Mouse (Mus musculus): ENCODE measurements around the gene Rrp8. TPM values are rescaled to one million over a fixed set of nuclear protein-coding genes. Genes with fewer than 3 reads are reported as not detected.

The Rrp8 gene
- polyA plus RNA-seq, 1 experiment, result 16.3 TPM

- no peak overlapping the region for H3K4me3 ChIP-seq (ENCODE audit: control insufficient read depth, insufficient read depth, low read length)
- 87% methylated on average over 4 of the region's 4 CpGs for WGBS
- peaks cover 9% of the 10 kb centered on the region for H3K36me3 ChIP-seq (ENCODE audit: control insufficient read depth, insufficient read depth, low read length)
- peak; percentile 40 for DNase-seq
- H3K27ac ChIP-seq (ENCODE audit: control insufficient read depth, insufficient read depth, low read length), result no peak overlapping the region
- no peaks in the 10 kb centered on the region for H3K27me3 ChIP-seq (ENCODE audit: control insufficient read depth, insufficient read depth, low read length)
- H3K4me1 ChIP-seq (replicated peaks; ENCODE audit: control insufficient read depth, insufficient read depth, low read length), result no peaks in the 10 kb centered on the region
- TF ChIP-seq CTCF (IDR thresholded peaks at IDR 0.05; ENCODE audit: borderline replicate concordance, control insufficient read depth, extremely low read depth, insufficient read depth, low read length, poor library complexity), result no peak
- TF ChIP-seq POLR2A (IDR thresholded peaks at IDR 0.05; ENCODE audit: control insufficient read depth, extremely low read depth, insufficient read depth, low read length, poor library complexity), result no peak
These were observed 10.8 kb downstream of the Rrp8 start for GRCm38 (mm10) chr7:105726144-105726979.

- 81% methylated on average over 2 of the region's 2 CpGs for WGBS
- Histone ChIP-seq H3K27ac (ENCODE audit: control insufficient read depth, insufficient read depth, low read length) (no peak overlapping the region), H3K36me3 (ENCODE audit: control insufficient read depth, insufficient read depth, low read length) (no peaks in the 10 kb centered on the region), H3K4me1 (replicated peaks; ENCODE audit: control insufficient read depth, insufficient read depth, low read length) (no peaks in the 10 kb centered on the region), H3K27me3 (ENCODE audit: control insufficient read depth, insufficient read depth, low read length) (no peaks in the 10 kb centered on the region), H3K4me3 (ENCODE audit: control insufficient read depth, insufficient read depth, low read length) (no peak overlapping the region)
- no peak for TF ChIP-seq CTCF (IDR thresholded peaks at IDR 0.05; ENCODE audit: borderline replicate concordance, control insufficient read depth, extremely low read depth, insufficient read depth, low read length, poor library complexity)
- no peak for TF ChIP-seq POLR2A (IDR thresholded peaks at IDR 0.05; ENCODE audit: control insufficient read depth, extremely low read depth, insufficient read depth, low read length, poor library complexity)
- no peak for DNase-seq
These were observed 15.3 kb downstream of the Rrp8 start for GRCm38 (mm10) chr7:105721916-105722315.

DNA sequence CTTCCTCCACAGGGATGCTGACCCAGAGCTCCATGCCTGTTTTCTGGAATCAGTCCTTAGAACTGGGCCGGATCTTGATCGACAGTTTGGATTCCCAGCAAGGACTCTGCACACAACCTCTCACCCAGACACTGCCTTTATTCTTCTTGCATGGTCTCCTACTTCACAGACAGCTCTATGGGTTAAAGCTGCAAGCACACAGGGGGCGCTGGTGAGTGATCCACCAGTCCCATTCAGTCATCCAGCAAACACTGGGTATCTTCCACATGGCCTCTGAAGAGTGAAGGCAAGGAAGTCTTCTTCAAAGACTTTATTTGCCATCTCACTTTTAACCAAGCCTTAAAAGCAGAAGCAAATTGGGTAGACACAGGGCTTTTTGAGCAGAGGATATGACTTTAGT is 21.8 kb downstream of the Rrp8 start:
- Histone ChIP-seq H3K27me3 (ENCODE audit: control insufficient read depth, insufficient read depth, low read length) (no peaks in the 10 kb centered on the region), H3K36me3 (ENCODE audit: control insufficient read depth, insufficient read depth, low read length) (no peaks in the 10 kb centered on the region), H3K27ac (ENCODE audit: control insufficient read depth, insufficient read depth, low read length) (no peak overlapping the region), H3K4me1 (replicated peaks; ENCODE audit: control insufficient read depth, insufficient read depth, low read length) (no peaks in the 10 kb centered on the region), H3K4me3 (ENCODE audit: control insufficient read depth, insufficient read depth, low read length) (no peak overlapping the region)
- 68% methylated on average over 3 of the region's 3 CpGs for WGBS
- peak; percentile 10 for DNase-seq
- TF ChIP-seq CTCF (IDR thresholded peaks at IDR 0.05; ENCODE audit: borderline replicate concordance, control insufficient read depth, extremely low read depth, insufficient read depth, low read length, poor library complexity), result no peak
- TF ChIP-seq POLR2A (IDR thresholded peaks at IDR 0.05; ENCODE audit: control insufficient read depth, extremely low read depth, insufficient read depth, low read length, poor library complexity), result no peak

DNA sequence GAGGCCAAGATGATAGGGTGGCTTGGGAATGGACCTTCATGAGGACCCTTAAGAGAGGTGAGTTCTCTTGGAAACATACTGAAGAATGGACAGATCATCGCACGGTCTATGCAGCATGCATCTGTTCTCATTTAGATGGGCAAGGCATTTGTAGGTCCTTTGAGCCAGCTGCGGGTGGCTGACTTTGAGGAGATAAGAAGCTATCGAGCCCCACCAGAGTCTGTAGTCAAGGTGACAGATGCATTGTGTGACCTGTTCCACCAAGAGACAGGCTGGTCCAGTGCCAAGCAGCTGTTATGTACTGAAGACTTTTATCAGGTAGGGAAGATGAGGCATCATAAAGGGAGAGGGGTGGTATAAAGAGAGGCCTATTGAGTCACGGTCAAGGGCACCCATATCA is 28.5 kb downstream of the Rrp8 start:
- no peaks in the 10 kb centered on the region for H3K4me1 ChIP-seq (replicated peaks; ENCODE audit: control insufficient read depth, insufficient read depth, low read length)
- 98% methylated on average over 5 of the region's 5 CpGs for WGBS

DNA sequence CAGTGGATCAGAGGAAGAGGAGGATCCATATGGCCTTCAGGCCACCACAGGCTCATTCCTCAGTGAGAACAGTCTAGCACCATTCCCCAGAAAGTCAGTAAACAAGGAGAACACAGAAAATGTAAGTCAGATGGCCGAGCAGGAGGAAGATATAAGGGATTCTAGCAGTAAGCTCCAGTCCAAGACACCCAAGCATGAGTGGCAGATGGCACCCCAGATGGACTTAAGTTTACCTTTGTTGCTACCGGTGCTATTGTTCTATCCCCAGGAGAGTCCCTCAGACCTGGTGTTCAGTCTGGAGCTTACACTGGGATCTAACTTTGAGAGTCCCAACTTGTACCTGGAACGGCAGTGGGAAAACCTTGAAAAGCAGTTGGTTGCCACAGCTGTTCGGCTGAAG is 33.4 kb downstream of the Rrp8 start:
- TF ChIP-seq POLR2A (IDR thresholded peaks at IDR 0.05; ENCODE audit: control insufficient read depth, extremely low read depth, insufficient read depth, low read length, poor library complexity) (no peak), CTCF (IDR thresholded peaks at IDR 0.05; ENCODE audit: borderline replicate concordance, control insufficient read depth, extremely low read depth, insufficient read depth, low read length, poor library complexity) (no peak)
- no peaks in the 10 kb centered on the region for H3K36me3 ChIP-seq (ENCODE audit: control insufficient read depth, insufficient read depth, low read length)
- H3K27ac ChIP-seq (ENCODE audit: control insufficient read depth, insufficient read depth, low read length), result no peak overlapping the region
- 91% methylated on average over 4 of the region's 4 CpGs for WGBS
- no peaks in the 10 kb centered on the region for H3K27me3 ChIP-seq (ENCODE audit: control insufficient read depth, insufficient read depth, low read length)
- no peaks in the 10 kb centered on the region for H3K4me1 ChIP-seq (replicated peaks; ENCODE audit: control insufficient read depth, insufficient read depth, low read length)
- no peak overlapping the region for H3K4me3 ChIP-seq (ENCODE audit: control insufficient read depth, insufficient read depth, low read length)
- no peak for DNase-seq

More for the DNA sequence above, 28.5 kb downstream of the Rrp8 start:
- no peak for TF ChIP-seq POLR2A (IDR thresholded peaks at IDR 0.05; ENCODE audit: control insufficient read depth, extremely low read depth, insufficient read depth, low read length, poor library complexity)
- TF ChIP-seq CTCF (IDR thresholded peaks at IDR 0.05; ENCODE audit: borderline replicate concordance, control insufficient read depth, extremely low read depth, insufficient read depth, low read length, poor library complexity), result no peak
- Histone ChIP-seq H3K27ac (ENCODE audit: control insufficient read depth, insufficient read depth, low read length) (no peak overlapping the region), H3K27me3 (ENCODE audit: control insufficient read depth, insufficient read depth, low read length) (no peaks in the 10 kb centered on the region), H3K4me3 (ENCODE audit: control insufficient read depth, insufficient read depth, low read length) (no peak overlapping the region), H3K36me3 (ENCODE audit: control insufficient read depth, insufficient read depth, low read length) (no peaks in the 10 kb centered on the region)
- no peak for DNase-seq

- DNase-seq, result no peak
- Histone ChIP-seq H3K27me3 (ENCODE audit: control insufficient read depth, insufficient read depth, low read length) (no peaks in the 10 kb centered on the region), H3K36me3 (ENCODE audit: control insufficient read depth, insufficient read depth, low read length) (no peaks in the 10 kb centered on the region), H3K4me1 (replicated peaks; ENCODE audit: control insufficient read depth, insufficient read depth, low read length) (no peaks in the 10 kb centered on the region), H3K4me3 (ENCODE audit: control insufficient read depth, insufficient read depth, low read length) (no peak overlapping the region), H3K27ac (ENCODE audit: control insufficient read depth, insufficient read depth, low read length) (no peak overlapping the region)
- TF ChIP-seq POLR2A (IDR thresholded peaks at IDR 0.05; ENCODE audit: control insufficient read depth, extremely low read depth, insufficient read depth, low read length, poor library complexity) (no peak), CTCF (IDR thresholded peaks at IDR 0.05; ENCODE audit: borderline replicate concordance, control insufficient read depth, extremely low read depth, insufficient read depth, low read length, poor library complexity) (no peak)
- 93% methylated on average over 16 of the region's 16 CpGs for WGBS
These were observed 34.0 kb downstream of the Rrp8 start for GRCm38 (mm10) chr7:105703184-105703583.
